Mouse (Mus musculus) small intestine, adult 2 months (tissue): ENCODE results near the gene Mgat5b. TPM values are rescaled to one million over a fixed set of nuclear protein-coding genes. Genes with fewer than 3 reads are reported as not detected.

Experiments
- H3K27ac ChIP-seq: fragments of 200-500 bp; 2 replicates; pipeline ENCODE4 v1.5.1; 2012; ENCODE audit warnings: low read depth, low read length, control low read depth, inconsistent platforms; ENCODE audit not compliant: insufficient read depth
- H3K27me3 ChIP-seq: fragments of 200-500 bp; 2 replicates; pipeline ENCODE4 v1.6.1; 2012; ENCODE audit warnings: mild to moderate bottlenecking, moderate library complexity, low read length, inconsistent platforms; ENCODE audit not compliant: control insufficient read depth, insufficient read depth
- H3K36me3 ChIP-seq: fragments of 200-500 bp; 2 replicates; pipeline ENCODE4 v1.6.1; 2012; ENCODE audit warnings: mild to moderate bottlenecking, low read length, control low read depth, inconsistent platforms; ENCODE audit not compliant: control insufficient read depth, insufficient read depth
- H3K4me1 ChIP-seq: fragments of 200-500 bp; 2 replicates; pipeline ENCODE4 v1.6.1; 2012; ENCODE audit warnings: low read length, inconsistent platforms, mixed read lengths; ENCODE audit not compliant: control insufficient read depth, insufficient read depth, insufficient read length
- H3K4me3 ChIP-seq: fragments of 200-500 bp; 2 replicates; pipeline ENCODE4 v1.5.1; 2012; ENCODE audit warnings: low read depth, mild to moderate bottlenecking, control low read depth, inconsistent platforms, low read length, moderate library complexity
- CTCF ChIP-seq: fragments of 200-500 bp; IDR thresholded peaks from 2 replicates; pipeline ENCODE4 v1.5.1; 2012; ENCODE audit warnings: low read depth, mild to moderate bottlenecking, control low read depth, inconsistent platforms, low read length, moderate library complexity, mixed read lengths; ENCODE audit not compliant: insufficient replicate concordance, insufficient read length; ENCODE audit errors: extremely low read depth
- POLR2A ChIP-seq: fragments of 200-500 bp; IDR thresholded peaks from 2 replicates; pipeline ENCODE4 v1.6.1; 2012; ENCODE audit warnings: low read depth, mild to moderate bottlenecking, control low read depth, inconsistent platforms, low read length, moderate library complexity
- WGBS: fragments of 180-500 bp; shearing (Covaris S2); methylation state at CpG from one replicate; pipeline ENCODE4 v1.1.7; 2018; 5-methylcytosine and 5-hydroxymethylcytosine counted together
- polyA plus RNA-seq: library from polyadenylated mRNA; depleted of rRNA; stranded (reverse); fragments of >200 nt; gene quantifications from 2 replicates; pipeline ENCODE4 v1.2.3, GENCODE M21; 2012

Mgat5b gene
- polyA plus RNA-seq, 1 experiment: 0.03 TPM

- peaks cover 23% of the 10 kb centered on the region; the same call in 1 of the 2 replicates for H3K27me3 ChIP-seq
- H3K27ac ChIP-seq: no peak overlapping the region
- no peaks in the 10 kb centered on the region for H3K4me1 ChIP-seq
- 10% methylated on average over 18 of the region's 18 CpGs for WGBS
- TF ChIP-seq POLR2A (no peak), CTCF (peak; percentile 73; the same call in 1 of the 2 replicates)
- H3K36me3 ChIP-seq: no peaks in the 10 kb centered on the region
- H3K4me3 ChIP-seq: no peak overlapping the region
Measured at GRCm38 (mm10) chr11:116994095-116994582, 75.5 kb downstream of the Mgat5b start.

GRCm38 (mm10) chr11:116996976-116997375 lies 78.3 kb downstream of the Mgat5b start:
- H3K27ac ChIP-seq: no peak overlapping the region
- 25% methylated on average over 3 of the region's 3 CpGs for WGBS
- H3K27me3 ChIP-seq: peaks cover 23% of the 10 kb centered on the region; the same call in 1 of the 2 replicates
- no peak overlapping the region for H3K4me3 ChIP-seq
- no peaks in the 10 kb centered on the region for H3K36me3 ChIP-seq
- TF ChIP-seq CTCF (no peak), POLR2A (no peak)
- no peaks in the 10 kb centered on the region for H3K4me1 ChIP-seq

- WGBS: 97% methylated on average over 5 of the region's 5 CpGs
- no peaks in the 10 kb centered on the region for H3K4me1 ChIP-seq
- H3K27me3 ChIP-seq: peaks cover 19% of the 10 kb centered on the region; the same call in 1 of the 2 replicates
- H3K36me3 ChIP-seq: no peaks in the 10 kb centered on the region
- no peak overlapping the region for H3K27ac ChIP-seq
- TF ChIP-seq CTCF (peak; percentile 24; the same call in 1 of the 2 replicates), POLR2A (no peak)
- H3K4me3 ChIP-seq: no peak overlapping the region
Measured at GRCm38 (mm10) chr11:116998935-116999334, 80.3 kb downstream of the Mgat5b start.

GRCm38 (mm10) chr11:117000219-117000618 lies 81.6 kb downstream of the Mgat5b start:
- whole genome bisulfite sequencing: 21% methylated on average over 3 of the region's 3 CpGs
- TF ChIP-seq POLR2A: no peak
- no peak for TF ChIP-seq CTCF
- peaks cover 13% of the 10 kb centered on the region; the same call in 1 of the 2 replicates for H3K27me3 ChIP-seq
- no peak overlapping the region for H3K27ac ChIP-seq
- H3K4me1 ChIP-seq: no peaks in the 10 kb centered on the region
- no peaks in the 10 kb centered on the region for H3K36me3 ChIP-seq
- H3K4me3 ChIP-seq: no peak overlapping the region

- H3K27ac ChIP-seq: no peak overlapping the region
- no peak for TF ChIP-seq CTCF
- no peak for TF ChIP-seq POLR2A
- WGBS: 50% methylated on average over 4 of the region's 4 CpGs
- no peaks in the 10 kb centered on the region for H3K4me1 ChIP-seq
- H3K4me3 ChIP-seq: no peak overlapping the region
- H3K27me3 ChIP-seq: peaks cover 8% of the 10 kb centered on the region; the same call in 1 of the 2 replicates
- H3K36me3 ChIP-seq: no peaks in the 10 kb centered on the region
Measured at GRCm38 (mm10) chr11:117001789-117002188, 83.1 kb downstream of the Mgat5b start.

DNA sequence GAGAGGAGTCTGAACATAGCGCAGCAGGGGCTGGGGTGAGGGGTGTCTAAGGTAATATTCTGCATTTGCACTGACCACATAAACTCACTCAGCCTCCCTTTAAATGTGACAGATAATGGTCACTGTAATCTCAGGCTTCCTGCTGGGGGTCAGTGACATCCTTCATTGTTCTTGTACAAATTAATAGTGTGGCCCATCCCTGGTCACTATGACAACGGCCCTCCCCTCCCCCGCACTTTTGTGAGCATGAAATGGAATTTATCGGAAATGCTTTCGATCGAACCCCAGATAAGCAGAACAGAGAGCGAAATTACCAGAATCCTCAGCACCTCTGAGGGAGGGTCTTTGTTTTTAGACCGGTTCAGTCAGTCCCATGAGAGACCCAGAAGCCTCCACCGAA lies 84.8 kb downstream of the Mgat5b start:
- no peak overlapping the region for H3K4me3 ChIP-seq
- no peak for TF ChIP-seq POLR2A
- TF ChIP-seq CTCF: no peak
- peaks cover 4% of the 10 kb centered on the region; the same call in 1 of the 2 replicates for H3K27me3 ChIP-seq
- H3K27ac ChIP-seq: no peak overlapping the region
- WGBS: 39% methylated on average over 9 of the region's 9 CpGs
- H3K36me3 ChIP-seq: no peaks in the 10 kb centered on the region
- H3K4me1 ChIP-seq: no peaks in the 10 kb centered on the region

GRCm38 (mm10) chr11:117004277-117004676 lies 85.6 kb downstream of the Mgat5b start:
- H3K4me3 ChIP-seq: no peak overlapping the region
- WGBS: 16% methylated on average over 9 of the region's 9 CpGs
- H3K36me3 ChIP-seq: no peaks in the 10 kb centered on the region
- TF ChIP-seq POLR2A (no peak), CTCF (no peak)
- H3K27ac ChIP-seq: no peak overlapping the region
- H3K27me3 ChIP-seq: peaks cover 4% of the 10 kb centered on the region; the same call in 1 of the 2 replicates
- no peaks in the 10 kb centered on the region for H3K4me1 ChIP-seq
